Mouse (Mus musculus) heart, embryonic 13.5 days (tissue): ENCODE measurements around the gene Hnf1a. TPM values are rescaled to one million over a fixed set of nuclear protein-coding genes. Genes with fewer than 3 reads are reported as not detected.

Experiments used
- ATAC-seq: fragments of 200-750 bp; cut with Nextera tagmentation; 2 replicates; pipeline ENCODE4 v1.8.0; 2017; ENCODE audit warnings: moderate TSS enrichment; ENCODE audit not compliant: insufficient number of reproducible peaks, low FRiP score, low TSS enrichment; ENCODE audit errors: extremely low read depth
- H3K27ac ChIP-seq: fragments of 300-500 bp; sonication (generic); replicated peaks from 2 replicates; pipeline ENCODE4 v1.5.1; 2015; ENCODE audit warnings: moderate library complexity, mild to moderate bottlenecking, inconsistent platforms
- H3K27me3 ChIP-seq: fragments of 300-500 bp; sonication (generic); replicated peaks from 2 replicates; pipeline ENCODE4 v1.6.1; 2015; ENCODE audit warnings: mild to moderate bottlenecking, inconsistent platforms
- H3K36me3 ChIP-seq: fragments of 300-500 bp; sonication (generic); 2 replicates; pipeline ENCODE4 v1.6.1; 2015; ENCODE audit warnings: mild to moderate bottlenecking, inconsistent platforms
- H3K4me1 ChIP-seq: fragments of 300-500 bp; sonication (generic); 2 replicates; pipeline ENCODE4 v1.6.1; 2015; ENCODE audit warnings: inconsistent platforms
- H3K4me2 ChIP-seq: fragments of 300-500 bp; sonication (generic); 2 replicates; pipeline ENCODE4 v1.6.1; 2015; ENCODE audit warnings: inconsistent platforms, mild to moderate bottlenecking, moderate library complexity
- H3K4me3 ChIP-seq: fragments of 300-500 bp; sonication (generic); 2 replicates; pipeline ENCODE4 v1.5.1; 2015; ENCODE audit warnings: moderate library complexity, mild to moderate bottlenecking, inconsistent platforms
- H3K9ac ChIP-seq: fragments of 300-500 bp; sonication (generic); 2 replicates; pipeline ENCODE4 v1.6.1; 2015; ENCODE audit warnings: inconsistent platforms, mild to moderate bottlenecking, moderate library complexity
- H3K9me3 ChIP-seq: fragments of 300-500 bp; sonication (generic); 2 replicates; pipeline ENCODE4 v1.6.1; 2016; ENCODE audit warnings: inconsistent platforms
- WGBS: fragments of 180-500 bp; shearing (Covaris S2); methylation state at CpG from one replicate; pipeline ENCODE4 v1.1.7; 2015; ENCODE audit warnings: mixed read lengths; 5-methylcytosine and 5-hydroxymethylcytosine counted together
- polyA plus RNA-seq: library from polyadenylated mRNA; unstranded; fragments of >200 nt; fragmentation: Nextera tagmentation; extraction: Ambion mirVana; gene quantifications from 2 replicates; pipeline ENCODE4 v1.2.1, GENCODE M21; 2015

Gene Hnf1a
- polyA plus RNA-seq, 1 experiment from 2014 or later = 0.17 TPM

GRCm38 (mm10) chr5:114979250-114980121 lies 8.6 kb upstream of the Hnf1a start:
- H3K4me3 ChIP-seq = peak overlapping the region; percentile 61
- peak; percentile 45 for ATAC-seq
- peak overlapping the region; percentile 8; the same call in 1 of the 2 replicates for H3K27ac ChIP-seq
- H3K4me2 ChIP-seq = peak overlapping the region; percentile 86
- peak overlapping the region; percentile 76 for H3K9ac ChIP-seq
- H3K27me3 ChIP-seq = no peaks in the 10 kb centered on the region
- 4% methylated on average over 32 of the region's 32 CpGs for WGBS
- H3K4me1 ChIP-seq = peaks cover 16% of the 10 kb centered on the region
- no peaks in the 10 kb centered on the region for H3K9me3 ChIP-seq
- no peaks in the 10 kb centered on the region for H3K36me3 ChIP-seq

- no peak for ATAC-seq
These were observed 8.0 kb upstream of the Hnf1a start for GRCm38 (mm10) chr5:114978888-114979249.

DNA sequence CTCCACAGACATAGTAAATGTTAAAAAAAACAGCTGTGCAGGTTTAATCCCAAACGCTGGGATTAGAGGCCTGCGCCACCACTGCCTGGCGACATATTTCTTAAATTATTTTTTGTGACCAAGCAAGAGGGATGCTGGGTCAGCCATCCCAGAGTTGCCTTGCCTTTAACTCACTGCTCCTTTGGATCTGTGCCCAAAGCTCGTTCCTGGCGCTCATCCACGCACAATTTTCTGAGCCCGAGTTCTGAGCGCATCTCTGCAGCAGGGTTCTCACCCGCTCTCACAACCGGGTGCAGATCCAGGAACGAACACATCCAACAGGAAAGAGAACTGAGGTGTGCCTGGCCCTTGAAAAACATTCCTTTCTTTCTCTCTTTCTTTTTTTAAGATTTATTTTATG lies 7.6 kb upstream of the Hnf1a start:
- no peak overlapping the region for H3K4me2 ChIP-seq
- H3K9ac ChIP-seq = no peak overlapping the region
- 63% methylated on average over 11 of the region's 11 CpGs for WGBS
- no peaks in the 10 kb centered on the region for H3K27me3 ChIP-seq
- H3K4me3 ChIP-seq = peak overlapping the region; percentile 61; the same call in 1 of the 2 replicates
- no peaks in the 10 kb centered on the region for H3K9me3 ChIP-seq
- H3K27ac ChIP-seq = no peak overlapping the region
- peaks cover 16% of the 10 kb centered on the region for H3K4me1 ChIP-seq
- H3K36me3 ChIP-seq = no peaks in the 10 kb centered on the region
- ATAC-seq = no peak

More at GRCm38 (mm10) chr5:114978888-114979249, 8.0 kb upstream of the Hnf1a start:
- Histone ChIP-seq H3K36me3 (no peaks in the 10 kb centered on the region), H3K4me1 (peaks cover 16% of the 10 kb centered on the region), H3K27me3 (no peaks in the 10 kb centered on the region), H3K9me3 (no peaks in the 10 kb centered on the region), H3K27ac (no peak overlapping the region), H3K9ac (peak overlapping the region; percentile 75), H3K4me3 (peak overlapping the region; percentile 61), H3K4me2 (peak overlapping the region; percentile 86)
- 4% methylated on average over 6 of the region's 6 CpGs for WGBS

GRCm38 (mm10) chr5:114976935-114977334 lies 6.0 kb upstream of the Hnf1a start:
- H3K4me1 ChIP-seq = peaks cover 16% of the 10 kb centered on the region
- no peak overlapping the region for H3K4me3 ChIP-seq
- no peak overlapping the region for H3K4me2 ChIP-seq
- no peak overlapping the region for H3K9ac ChIP-seq
- no peaks in the 10 kb centered on the region for H3K9me3 ChIP-seq
- ATAC-seq = no peak
- no peaks in the 10 kb centered on the region for H3K27me3 ChIP-seq
- H3K27ac ChIP-seq = no peak overlapping the region
- H3K36me3 ChIP-seq = no peaks in the 10 kb centered on the region

GRCm38 (mm10) chr5:114973131-114973530 lies 2.2 kb upstream of the Hnf1a start:
- Histone ChIP-seq H3K27me3 (peaks cover 25% of the 10 kb centered on the region), H3K4me1 (no peaks in the 10 kb centered on the region; the same call in 1 of the 2 replicates), H3K36me3 (no peaks in the 10 kb centered on the region), H3K4me3 (no peak overlapping the region), H3K4me2 (no peak overlapping the region), H3K9ac (no peak overlapping the region), H3K9me3 (no peaks in the 10 kb centered on the region), H3K27ac (no peak overlapping the region)
- ATAC-seq = no peak
- 68% methylated on average over 8 of the region's 8 CpGs for whole genome bisulfite sequencing

DNA sequence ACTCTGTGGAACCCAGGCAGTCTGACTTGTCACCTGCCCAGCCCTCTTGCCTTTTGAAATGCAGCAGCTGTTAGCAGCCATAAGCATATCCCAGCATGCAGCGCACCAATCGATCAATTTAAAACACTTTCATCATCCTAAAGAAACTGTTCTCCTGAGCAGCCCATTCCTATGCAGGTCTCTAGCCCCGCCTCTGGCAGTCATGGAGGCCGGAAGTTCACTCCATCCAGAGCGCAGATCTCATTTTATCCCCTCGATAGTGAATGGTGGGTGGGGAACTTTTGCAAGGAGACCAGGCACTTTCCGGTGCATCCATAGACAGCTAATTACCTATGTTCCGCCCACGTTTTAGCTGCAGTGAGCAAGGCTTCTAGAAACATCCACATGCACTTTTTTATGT lies 1.3 kb upstream of the Hnf1a start:
- 73% methylated on average over 9 of the region's 9 CpGs for WGBS
- no peaks in the 10 kb centered on the region for H3K36me3 ChIP-seq
- no peak overlapping the region for H3K4me3 ChIP-seq
- peaks cover 34% of the 10 kb centered on the region for H3K27me3 ChIP-seq
- H3K27ac ChIP-seq = no peak overlapping the region
- H3K4me2 ChIP-seq = no peak overlapping the region
- peaks cover 3% of the 10 kb centered on the region for H3K4me1 ChIP-seq
- no peak overlapping the region for H3K9ac ChIP-seq
- H3K9me3 ChIP-seq = no peaks in the 10 kb centered on the region
- no peak for ATAC-seq

DNA sequence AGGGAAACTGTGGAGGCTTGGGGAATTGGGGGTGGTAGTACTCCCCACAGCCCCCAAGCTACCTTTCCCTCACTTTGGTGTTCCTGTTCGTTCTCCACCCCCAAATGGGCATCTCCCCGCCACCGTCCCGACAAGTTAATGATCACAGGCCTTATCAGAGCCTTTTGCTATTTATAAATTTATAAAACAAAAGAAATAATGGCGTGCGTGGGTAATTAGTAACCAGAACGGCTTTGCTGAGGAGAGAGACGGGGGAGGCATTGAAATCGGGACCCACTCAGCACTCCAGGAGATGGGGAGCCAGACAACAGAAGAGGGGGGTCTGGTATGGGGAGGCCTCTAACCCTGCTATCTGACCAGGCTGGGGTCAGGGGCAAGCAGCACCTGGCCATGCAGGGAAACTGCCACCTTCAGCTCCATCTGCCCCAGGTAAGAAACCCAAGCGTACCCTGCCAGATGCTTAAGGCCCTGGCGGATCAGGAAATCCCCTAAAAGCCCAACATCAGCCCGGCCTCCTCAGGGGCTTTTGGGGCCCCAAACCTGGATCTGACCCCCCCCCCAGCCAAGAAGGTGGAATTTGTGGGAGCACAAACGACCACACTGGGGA lies 1.2 kb downstream of the Hnf1a start:
- peaks cover 15% of the 10 kb centered on the region for H3K4me1 ChIP-seq
- no peaks in the 10 kb centered on the region for H3K36me3 ChIP-seq
- H3K4me3 ChIP-seq = no peak overlapping the region
- H3K9ac ChIP-seq = no peak overlapping the region
- peaks cover 41% of the 10 kb centered on the region for H3K27me3 ChIP-seq
- 56% methylated on average over 13 of the region's 13 CpGs for WGBS
- H3K27ac ChIP-seq = no peak overlapping the region
- no peaks in the 10 kb centered on the region for H3K9me3 ChIP-seq
- H3K4me2 ChIP-seq = no peak overlapping the region
- ATAC-seq = no peak

DNA sequence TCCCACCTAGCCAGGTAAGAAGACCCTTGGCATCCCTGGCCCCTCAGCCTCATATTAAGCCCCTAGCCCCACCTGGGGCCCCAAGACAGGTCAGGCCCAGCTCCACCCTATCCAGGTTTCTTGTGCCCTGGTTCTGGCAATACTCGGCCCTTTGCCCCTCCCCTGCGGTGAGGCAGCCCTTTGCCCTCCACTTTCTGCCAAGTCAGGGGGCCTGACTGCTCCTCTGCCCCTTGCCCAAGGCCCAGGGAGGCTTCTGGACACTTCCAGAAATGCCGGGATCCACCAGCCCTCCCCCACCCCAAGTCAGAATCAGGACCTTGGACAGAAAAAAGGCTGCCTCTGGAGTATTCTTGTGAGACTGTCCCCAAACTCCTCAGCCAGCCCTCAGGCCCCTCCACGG lies 1.8 kb downstream of the Hnf1a start:
- no peak for ATAC-seq
- WGBS = 18% methylated on average over 4 of the region's 4 CpGs
- H3K36me3 ChIP-seq = no peaks in the 10 kb centered on the region

DNA sequence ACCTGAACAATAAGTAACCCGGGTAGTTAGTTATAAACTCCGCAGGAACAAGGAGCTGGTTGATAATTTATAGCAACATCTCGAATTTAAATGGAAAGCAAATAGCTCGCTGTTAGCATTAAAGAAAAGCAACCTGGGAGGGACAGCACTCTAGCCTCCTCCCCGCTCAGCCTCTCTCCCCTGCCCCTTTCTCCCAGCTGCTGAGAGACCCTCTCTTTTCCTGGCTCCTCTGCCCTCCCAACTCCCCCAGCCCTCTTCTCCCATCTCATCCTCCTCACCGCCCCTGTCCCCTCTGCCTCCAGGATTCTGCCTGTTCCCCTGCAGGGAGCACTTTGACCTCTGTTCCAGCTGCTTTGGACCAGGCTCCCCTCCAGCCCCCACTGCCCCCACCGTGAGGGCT lies 2.2 kb downstream of the Hnf1a start:
- H3K27ac ChIP-seq = no peak overlapping the region
- no peak overlapping the region for H3K4me2 ChIP-seq
- 36% methylated on average over 7 of the region's 7 CpGs for WGBS
- H3K27me3 ChIP-seq = peaks cover 41% of the 10 kb centered on the region
- H3K9ac ChIP-seq = no peak overlapping the region
- no peak overlapping the region for H3K4me3 ChIP-seq
- no peak for ATAC-seq
- peaks cover 25% of the 10 kb centered on the region for H3K4me1 ChIP-seq
- H3K36me3 ChIP-seq = no peaks in the 10 kb centered on the region
- no peaks in the 10 kb centered on the region for H3K9me3 ChIP-seq

More for the DNA sequence above, 1.8 kb downstream of the Hnf1a start:
- Histone ChIP-seq H3K9me3 (no peaks in the 10 kb centered on the region), H3K27me3 (peaks cover 41% of the 10 kb centered on the region), H3K9ac (no peak overlapping the region), H3K4me1 (peaks cover 21% of the 10 kb centered on the region), H3K4me3 (no peak overlapping the region), H3K4me2 (no peak overlapping the region), H3K27ac (no peak overlapping the region)

GRCm38 (mm10) chr5:114967523-114968268 lies 3.2 kb downstream of the Hnf1a start:
- WGBS = 31% methylated on average over 14 of the region's 14 CpGs
- no peak overlapping the region for H3K9ac ChIP-seq
- peaks cover 25% of the 10 kb centered on the region for H3K4me1 ChIP-seq
- no peak overlapping the region for H3K4me3 ChIP-seq
- no peaks in the 10 kb centered on the region for H3K9me3 ChIP-seq
- H3K27ac ChIP-seq = no peak overlapping the region
- no peak overlapping the region for H3K4me2 ChIP-seq
- no peaks in the 10 kb centered on the region for H3K36me3 ChIP-seq
- peaks cover 41% of the 10 kb centered on the region for H3K27me3 ChIP-seq
- no peak for ATAC-seq
